Mouse (Mus musculus) lung, postnatal 25 days (tissue): ENCODE data around the gene Itpr1.

ENCODE experiments used
- DNase-seq: peaks from one replicate; pipeline ENCODE4 v3.0.0; 2022; ENCODE audit warnings: low spot score

Gene Itpr1

GRCm38 (mm10) chr6:108594171-108594841 lies 381.4 kb downstream of the Itpr1 start:
- DNase-seq: no peak

- no peak for DNase-seq
Measured at GRCm38 (mm10) chr6:108598691-108599090, 385.8 kb downstream of the Itpr1 start.

GRCm38 (mm10) chr6:108599317-108599716 lies 386.4 kb downstream of the Itpr1 start:
- DNase-seq: no peak
